Mouse (Mus musculus): Measurements from ENCODE around the gene Krtcap2.

The Krtcap2 gene

DNA sequence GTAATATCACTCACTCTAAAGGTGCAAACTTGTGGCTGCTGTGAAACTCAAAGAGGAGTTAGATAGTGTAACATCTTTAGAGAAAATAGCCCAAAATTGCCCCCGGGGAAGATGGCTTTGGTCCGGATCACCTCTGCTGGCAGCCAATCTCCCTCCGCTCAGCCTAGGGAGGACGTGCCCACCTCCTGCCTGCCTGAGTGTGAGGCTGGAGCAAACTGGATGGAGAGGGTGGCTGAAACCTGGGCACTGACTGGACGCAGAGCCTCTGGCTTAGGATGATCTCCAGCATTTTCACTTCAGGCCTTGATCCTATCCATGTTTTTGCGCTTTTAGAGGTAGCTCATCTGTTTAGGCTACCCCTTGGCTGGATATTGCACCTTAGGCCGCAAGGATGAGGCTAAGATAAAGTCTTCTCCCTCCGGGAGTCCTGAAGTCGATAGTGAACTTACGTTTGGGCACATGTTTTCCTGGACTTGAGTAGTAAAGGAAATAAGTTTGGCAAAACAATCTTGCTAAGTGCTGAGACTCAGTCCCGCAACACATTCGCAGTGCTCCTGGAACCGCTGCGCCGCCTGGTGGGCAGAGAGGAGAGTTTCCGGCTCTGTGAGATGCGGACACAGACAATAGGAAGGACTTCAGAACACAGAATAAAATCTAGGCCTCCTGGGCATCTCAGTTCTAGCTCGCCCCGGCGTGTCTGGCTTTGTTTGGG lies 36.0 kb downstream of the Krtcap2 start:
- DNase-seq (ENCODE audit: low read depth), result peak; percentile 91

DNA sequence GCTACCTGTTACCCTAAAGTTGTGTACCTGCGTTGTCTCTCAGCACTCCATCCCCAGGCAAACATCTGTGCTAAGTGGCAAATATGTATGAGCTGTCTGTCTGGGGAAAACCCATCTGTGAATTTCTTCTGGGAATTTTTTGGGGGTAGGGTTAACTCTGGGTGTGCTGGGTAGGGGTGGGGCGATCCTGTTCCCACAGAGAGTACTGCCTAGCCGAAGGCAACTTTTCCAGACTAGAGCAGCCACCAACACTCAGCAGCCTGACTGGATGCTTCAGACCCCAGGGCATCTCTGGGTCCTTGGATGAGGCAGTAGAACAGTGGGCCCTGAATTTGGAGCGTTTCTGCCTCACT lies 36.5 kb downstream of the Krtcap2 start:
- DNase-seq (ENCODE audit: low read depth), result no peak

DNA sequence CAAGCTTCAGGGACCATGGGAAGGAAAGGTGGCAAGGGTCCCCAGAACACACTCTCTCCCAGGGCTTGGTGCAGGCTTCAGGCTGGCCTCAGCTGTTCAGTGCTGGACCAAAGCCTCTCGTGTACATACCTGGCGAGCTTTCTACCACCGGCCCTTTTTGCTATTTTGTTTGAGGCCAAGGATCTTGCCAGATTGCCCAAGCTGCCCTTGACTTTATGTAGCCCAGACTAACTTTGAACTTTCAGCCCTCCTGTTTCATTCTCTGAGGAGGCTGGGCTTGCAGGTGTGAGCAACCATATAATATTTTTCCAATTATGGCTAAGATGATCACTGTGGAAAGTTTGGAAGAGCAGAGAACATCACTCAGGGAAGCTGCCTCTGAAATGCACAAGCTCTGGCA lies 38.5 kb downstream of the Krtcap2 start:
- no peak for DNase-seq (ENCODE audit: low read depth)

DNA sequence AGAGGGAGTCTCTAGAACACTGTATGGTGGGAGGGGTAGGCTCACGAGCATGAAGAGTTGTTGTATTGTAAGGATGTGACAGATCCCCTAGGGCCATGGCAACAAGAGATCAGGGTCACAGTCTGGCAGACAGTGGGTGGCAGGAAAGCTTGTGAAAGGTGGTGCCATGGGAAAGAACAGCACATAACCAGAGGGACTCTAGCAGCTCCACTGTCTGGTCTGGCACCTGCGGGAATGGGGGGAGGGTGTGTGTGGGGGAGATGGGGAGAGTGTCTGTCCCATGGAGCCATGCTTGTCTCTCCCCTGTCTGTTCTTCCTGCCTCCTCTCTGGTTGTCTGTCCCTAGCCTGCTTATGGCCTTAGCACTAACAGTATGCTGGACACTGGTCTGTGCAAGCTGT lies 39.8 kb downstream of the Krtcap2 start:
- DNase-seq (ENCODE audit: low read depth), result no peak

DNA sequence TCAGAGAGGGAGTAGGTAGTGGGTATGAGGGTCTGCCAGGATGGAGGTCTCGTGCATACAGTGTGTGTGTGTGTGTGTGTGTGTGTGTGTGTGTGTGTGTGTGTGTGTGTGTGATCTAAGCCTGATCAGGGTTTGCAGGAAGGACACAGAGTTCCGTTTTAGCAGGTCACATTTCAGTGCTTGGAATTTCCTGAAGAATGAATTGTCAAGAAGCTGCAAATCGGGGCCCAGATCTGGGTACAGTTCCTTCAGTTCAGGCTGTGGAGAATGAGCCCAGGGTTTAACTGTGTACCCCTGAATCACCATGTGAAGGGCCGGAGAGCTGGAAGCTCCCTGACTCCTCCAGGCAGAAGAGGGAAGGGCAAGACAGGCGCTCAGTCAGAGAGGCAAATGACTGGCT lies 41.5 kb downstream of the Krtcap2 start:
- no peak for DNase-seq (ENCODE audit: low read depth)

DNA sequence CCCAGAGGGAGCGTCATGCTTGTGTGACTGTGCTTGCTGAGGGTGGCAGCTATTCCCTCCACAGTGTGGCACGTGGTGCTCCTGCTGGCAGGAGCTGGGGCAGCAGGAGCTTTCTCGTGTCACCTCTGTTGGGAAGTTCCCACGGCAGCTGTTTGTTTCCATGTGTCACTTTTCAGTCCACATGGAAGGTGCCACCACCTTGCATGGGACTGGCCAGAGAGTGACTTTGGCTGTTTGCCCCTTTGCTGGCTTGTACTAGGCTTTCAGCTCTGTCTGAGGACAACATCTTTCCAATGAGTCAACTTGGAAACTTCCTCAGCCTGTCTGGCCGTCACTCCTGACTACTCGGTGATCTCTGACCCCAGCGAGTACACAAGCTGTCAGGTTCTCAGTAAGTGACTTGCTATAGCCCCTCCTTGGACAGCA lies 42.8 kb downstream of the Krtcap2 start:
- no peak for DNase-seq (ENCODE audit: low read depth)

DNA sequence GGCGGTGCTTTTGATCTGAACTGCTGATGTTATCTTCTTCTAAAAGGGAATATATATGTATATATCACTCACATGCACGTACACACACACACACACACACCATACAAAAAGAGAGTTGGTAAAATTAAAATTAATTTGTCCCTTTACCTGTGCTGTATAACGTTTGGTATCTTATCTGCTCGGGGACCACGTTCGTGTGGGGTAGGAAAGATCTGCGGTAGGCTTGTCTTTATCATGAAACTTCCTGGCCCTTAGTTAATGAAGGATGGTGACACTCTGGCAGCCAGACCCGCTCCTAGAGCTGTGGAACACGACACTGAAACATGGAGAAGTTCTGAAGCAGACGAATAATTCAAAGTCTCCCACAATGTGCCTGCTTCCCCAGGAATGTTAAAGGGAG lies 46.1 kb downstream of the Krtcap2 start:
- no peak for DNase-seq (ENCODE audit: low read depth)

DNA sequence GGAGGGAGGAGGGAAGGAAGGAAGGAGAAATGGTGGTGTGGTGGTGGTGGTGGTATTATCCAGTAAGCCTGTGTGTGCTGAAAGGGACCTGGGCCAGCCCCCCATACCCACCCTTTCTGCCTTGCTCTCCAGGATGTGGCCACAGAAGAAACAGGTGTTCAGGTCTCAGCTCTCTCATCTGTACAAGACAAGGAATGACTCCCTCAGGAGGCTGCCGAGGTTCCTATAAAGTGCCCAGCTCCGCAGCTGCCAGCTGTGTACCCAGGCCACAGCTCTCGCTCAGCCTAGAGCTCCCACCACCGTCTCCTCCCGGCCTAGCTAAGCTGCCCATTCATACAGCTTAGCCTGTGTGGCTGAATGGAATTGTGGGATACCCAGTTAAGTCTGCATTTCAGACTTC lies 46.5 kb downstream of the Krtcap2 start:
- no peak for DNase-seq (ENCODE audit: low read depth)

DNA sequence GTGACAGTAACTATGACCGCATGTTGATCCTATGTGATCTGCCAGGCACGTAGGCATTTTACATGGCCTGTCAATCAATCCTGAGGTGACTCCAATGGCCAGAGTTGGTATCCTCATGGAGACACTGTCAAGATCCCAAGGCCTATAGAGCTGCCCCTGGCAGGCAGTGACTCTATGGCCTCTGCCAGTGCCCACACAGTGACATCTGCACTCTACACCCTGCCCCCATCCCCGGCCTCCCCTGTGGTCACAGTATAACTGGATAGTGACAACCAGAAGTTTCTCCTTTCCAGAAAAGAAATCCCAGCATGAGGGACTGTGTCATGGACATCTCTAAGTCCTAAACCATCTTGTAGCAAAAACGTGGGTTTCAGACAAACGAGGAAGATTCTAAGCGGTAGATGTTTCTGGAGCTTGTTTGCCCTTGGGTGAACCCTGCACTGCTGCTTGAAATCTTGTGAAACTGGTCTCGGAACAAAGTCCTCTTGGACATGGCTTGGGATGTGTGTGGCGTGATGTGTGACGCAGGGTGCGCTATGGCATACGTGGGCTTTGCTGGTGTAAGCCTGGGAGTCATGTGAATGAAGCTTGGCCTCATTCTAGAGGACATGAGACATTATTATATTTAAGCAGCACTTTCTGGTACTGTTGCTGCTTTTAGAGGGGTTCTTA lies 47.6 kb downstream of the Krtcap2 start:
- DNase-seq (ENCODE audit: low read depth), result no peak

DNA sequence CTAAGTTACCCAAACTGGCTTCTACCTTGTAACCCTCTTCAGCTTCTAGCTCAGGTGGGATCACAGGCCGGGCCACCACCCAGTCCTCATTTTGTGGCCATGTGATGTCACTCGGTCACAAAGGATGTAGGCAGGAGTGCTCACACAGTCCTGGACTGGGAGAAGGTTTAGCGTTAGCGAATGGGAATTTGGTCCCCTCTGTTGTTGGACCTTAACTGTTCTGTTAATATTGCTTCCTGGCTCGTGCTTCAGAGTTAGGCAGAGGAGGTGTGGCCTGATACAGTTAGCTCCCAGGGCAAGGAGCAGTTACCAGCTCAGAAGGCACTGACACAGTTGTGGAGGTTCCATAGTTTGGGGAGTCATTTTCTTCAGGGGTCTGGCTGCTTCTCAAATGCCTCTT lies 48.4 kb downstream of the Krtcap2 start:
- no peak for DNase-seq (ENCODE audit: low read depth)

DNA sequence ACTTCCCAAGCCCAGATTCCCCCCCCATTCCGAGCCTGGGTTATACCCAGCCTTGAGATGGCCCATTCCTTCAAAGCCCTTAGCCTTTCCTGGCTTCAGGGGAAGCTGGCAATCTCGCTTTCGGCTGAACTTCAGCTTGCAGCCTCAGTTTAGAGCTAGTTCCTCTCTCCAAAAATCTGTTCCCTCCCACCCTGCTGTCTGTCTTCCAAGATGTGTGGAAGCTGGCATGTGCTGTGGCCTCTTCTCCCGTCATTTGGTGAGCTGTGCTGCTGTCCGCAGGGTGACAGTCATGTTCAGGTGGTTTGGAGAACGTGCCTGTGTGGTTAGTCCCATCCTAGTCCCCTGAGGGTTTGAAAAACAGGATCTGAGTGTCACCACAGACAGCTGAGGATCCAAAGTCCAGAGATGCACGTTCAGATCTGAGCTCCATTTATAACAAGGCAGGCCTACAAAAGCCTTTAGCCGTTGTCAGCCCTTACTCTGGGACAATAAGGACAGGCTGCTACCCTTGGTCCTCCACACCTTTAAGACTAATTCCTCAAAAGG lies 50.0 kb downstream of the Krtcap2 start:
- no peak for DNase-seq (ENCODE audit: low read depth)

DNA sequence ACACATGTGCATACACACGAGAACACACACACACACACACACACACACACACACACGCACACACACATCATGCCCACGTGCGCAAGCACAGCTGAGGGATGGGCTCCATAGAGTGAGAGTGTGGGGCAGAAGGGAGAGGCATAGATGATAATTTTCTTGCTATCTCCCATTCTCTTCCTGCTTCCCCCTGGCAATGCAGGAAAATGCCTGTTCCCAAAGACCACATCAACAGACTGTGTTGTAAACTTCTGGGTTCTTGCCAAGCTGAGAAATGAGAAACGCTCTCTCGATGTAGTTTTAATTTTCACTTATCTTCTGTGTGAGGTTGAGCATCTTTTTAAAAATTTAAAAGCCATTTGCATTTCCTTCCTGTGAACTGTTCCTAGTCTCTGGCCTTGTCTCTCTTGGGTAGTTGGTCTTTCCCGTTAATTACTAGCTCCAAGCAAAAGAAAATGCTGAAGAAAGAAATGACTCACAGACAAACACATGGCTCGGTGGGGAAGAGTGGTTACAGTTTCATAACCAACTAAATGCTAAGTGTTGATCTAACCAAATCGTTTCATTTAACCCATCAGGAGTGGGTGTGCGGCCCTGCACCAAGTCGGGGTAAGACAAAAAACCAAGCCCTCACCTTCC lies 51.1 kb downstream of the Krtcap2 start:
- no peak for DNase-seq (ENCODE audit: low read depth)

DNA sequence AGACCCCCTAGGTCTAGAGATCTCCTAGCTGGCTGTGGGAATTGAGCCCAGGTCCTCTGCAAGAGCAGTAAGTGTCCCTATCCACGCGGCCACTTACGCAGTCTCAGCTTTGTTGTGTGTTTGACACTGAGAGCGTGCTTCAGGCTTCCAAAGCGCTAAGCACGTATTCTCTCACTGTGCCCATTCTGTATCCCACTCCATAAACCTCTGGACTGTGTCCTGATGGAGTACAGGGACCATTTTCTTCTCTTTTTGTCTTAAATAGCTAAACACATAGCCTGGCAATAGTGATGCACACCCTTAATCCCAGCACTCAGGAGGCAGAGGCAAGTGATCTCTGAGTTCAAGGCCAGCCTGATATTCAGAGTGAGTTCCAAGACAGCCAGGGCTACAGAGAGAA lies 53.1 kb downstream of the Krtcap2 start:
- DNase-seq (ENCODE audit: low read depth), result no peak

DNA sequence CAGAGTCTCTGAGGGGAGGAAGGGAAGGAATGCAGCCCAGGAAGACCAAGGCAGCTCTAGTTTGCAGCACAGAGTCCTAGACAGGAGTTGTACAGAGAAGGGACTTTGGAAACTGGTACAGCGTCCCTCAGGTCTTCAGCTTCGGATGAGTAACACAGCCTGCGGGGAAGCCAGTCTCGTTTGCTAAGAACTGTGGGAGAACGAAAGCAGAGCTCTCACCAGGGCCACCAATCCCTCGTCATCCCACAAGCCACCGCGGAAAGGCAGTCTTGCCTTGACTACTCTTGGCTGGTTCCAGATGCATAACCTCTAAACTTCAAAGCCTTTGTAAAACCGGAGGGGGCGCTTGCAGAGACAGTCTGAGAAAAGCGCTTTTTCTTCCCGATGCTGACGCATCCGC lies 53.7 kb downstream of the Krtcap2 start:
- DNase-seq (ENCODE audit: low read depth), result peak; percentile 67
